Mouse (Mus musculus) hindlimb bud, embryonic 11.5 days (tissue): ENCODE measurements around the gene Hoxd1.

Experiments used
- DNase-seq: peaks from one replicate; pipeline ENCODE4 v3.0.0-alpha.2; 2012; ENCODE audit warnings: low read depth, low spot score; ENCODE audit errors: extremely low spot score

Hoxd1 gene

DNA sequence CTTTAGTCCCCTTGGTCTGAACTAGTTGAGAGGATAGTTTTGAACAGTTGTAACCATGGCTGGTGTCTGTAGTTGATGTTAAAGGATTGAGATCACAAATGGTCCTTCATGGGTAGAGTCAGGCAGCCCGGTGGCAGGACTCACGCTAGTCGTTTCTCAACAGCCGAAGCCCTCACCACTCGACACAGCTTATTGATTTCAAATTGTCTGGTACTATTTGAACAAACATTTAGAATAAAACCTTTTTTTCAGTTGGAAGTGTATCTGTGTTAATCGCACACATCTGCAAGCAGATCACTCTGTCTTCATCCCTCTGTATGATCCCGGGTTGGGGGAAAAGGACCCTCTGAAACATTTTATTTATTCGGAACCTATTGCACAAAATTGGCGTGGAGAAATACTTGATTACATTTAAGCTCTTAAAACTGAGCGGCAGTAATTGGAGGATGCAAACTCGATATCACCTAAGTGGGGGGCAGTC lies 15.1 kb upstream of the Hoxd1 start:
- no peak for DNase-seq

DNA sequence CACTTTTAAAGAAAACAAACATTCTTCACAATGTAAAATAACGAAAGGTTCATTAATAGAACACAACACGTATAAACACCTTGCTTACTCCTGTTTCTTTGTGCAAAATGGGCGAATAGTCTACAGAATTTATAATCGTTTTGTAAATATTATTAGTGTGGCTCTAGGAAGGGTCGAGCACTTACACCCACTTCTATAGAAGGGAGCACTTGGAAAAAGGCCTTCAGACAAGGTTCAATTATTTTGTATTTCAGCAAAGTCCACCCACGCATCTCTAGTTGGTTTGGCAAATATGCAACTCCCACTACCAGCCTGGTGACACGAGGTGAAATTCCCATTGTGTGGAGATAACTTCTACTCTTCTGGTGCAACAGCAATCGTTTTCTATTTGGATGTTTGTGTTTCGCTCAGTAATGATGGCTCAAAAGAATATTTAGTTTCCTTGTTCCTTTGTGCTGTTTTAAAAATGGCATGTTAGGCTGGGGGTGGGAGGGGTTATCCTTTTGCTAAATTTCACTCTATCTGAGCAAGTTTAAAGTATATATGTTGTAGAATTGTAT lies 14.3 kb upstream of the Hoxd1 start:
- no peak for DNase-seq

DNA sequence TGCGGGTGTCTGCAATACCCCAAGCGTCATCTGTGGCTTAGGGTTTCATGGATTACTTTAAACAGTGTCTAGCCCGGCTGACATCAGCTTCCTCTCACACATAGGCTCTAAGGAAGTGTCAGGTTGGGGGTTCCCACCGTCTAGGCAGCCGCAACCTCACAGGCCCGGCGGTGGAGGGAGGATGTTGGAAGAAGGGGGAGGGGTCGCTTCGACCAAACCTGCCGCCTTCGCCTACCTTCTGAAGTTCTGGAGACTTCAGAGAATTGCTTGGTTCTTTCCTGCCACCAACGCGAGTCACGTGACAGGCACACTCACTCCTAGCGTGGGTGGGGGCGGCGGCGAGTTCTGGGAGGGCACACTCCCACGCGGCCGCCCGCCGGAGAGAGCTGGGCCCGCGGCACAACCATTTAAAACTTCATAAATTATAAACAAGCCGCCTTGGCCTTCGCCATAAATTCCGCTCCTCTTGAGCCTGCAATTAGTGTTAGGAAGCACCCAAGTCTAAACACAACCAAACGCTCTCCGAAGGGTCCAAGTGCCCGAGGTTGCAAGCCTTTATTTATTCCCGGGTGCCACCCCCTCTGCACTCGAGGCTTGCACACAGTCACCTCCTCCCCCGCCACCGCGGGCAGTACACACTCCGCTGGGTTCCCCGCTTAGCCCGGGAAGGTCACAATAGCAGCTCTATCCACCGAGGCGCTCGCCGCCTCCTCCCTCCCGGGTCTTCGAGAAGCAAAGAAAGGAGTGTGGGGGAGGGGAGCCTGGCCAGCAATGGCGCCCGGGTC lies 13.3 kb upstream of the Hoxd1 start:
- DNase-seq: no peak

DNA sequence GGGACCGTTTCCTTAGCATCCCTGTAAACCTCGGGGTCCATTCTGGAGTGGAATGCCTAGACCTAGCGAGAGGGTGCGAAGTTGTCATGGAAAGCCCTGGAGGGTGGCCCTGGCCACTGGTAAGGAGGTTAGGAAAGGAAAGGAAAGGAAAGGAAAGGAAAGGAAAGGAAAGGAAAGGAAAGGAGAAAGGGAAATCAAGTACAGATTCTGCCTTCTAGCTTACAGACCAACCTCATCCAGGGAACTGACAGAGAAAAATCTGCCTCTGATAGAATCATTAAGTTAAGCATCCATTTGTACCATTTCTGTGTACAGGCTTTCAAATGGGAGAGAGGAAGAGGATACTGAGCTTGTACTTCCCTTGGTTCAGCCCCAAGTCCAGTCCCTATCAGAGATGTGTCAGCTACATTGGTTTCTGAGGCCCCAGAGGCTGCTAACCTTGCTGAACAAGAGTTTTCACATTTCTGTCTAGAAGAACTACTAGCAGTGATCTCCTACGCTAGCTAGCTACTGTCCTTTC lies 12.0 kb upstream of the Hoxd1 start:
- DNase-seq: no peak

DNA sequence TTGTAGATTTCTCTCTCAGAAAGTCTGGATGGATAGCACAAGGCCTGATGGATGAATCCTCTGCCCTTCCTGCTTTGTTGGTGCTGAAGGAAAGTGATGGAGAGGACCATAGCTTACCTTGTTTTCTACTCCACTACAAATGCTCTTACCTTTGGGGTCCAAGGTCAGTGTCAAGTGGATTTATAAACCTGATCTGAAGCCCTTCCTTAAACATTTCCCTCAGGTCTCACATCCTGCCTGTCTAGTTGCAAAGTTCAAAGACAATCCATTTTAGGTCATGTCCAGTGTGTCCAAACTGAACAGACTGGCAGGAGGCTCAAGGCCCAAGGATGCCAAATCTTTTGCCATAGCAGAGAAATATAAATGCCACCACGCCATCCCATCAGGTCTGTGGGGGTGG lies 10.9 kb upstream of the Hoxd1 start:
- no peak for DNase-seq

DNA sequence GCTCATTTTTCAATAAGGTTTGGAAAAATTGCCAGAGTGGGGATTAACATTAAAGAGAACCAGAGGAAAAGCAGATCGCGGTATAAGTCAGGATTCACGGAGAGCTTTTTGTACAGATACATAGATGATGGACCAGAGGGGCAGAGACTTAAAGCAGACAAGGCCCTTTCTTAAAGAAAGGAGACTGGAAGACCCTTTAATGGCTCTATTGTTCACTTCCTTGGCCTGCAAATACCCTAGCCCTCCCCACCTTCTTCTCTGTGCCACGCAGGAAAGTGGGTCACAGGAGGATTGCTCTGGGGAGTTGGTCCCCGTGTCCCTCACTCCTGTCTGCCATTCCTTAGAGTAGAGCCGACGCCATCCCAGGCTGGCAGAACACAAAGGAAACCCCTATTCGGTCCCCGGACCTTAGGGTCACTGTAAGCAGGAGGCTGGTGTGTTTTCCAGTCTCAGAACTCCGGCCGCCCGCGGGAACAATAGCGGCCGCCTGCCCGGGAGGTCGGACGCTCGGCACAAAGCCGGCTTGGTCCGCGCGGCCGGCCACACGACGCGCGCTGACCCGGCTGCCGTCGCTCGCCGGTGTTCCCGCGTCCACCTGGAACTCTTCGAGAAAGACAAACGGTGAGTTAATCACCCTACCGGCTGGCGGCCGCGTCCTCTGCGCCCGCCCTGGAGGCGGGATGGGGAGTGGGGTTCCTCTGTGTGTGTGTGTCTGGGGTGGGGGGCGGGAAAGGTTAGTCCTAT lies 10.2 kb upstream of the Hoxd1 start:
- DNase-seq: no peak

DNA sequence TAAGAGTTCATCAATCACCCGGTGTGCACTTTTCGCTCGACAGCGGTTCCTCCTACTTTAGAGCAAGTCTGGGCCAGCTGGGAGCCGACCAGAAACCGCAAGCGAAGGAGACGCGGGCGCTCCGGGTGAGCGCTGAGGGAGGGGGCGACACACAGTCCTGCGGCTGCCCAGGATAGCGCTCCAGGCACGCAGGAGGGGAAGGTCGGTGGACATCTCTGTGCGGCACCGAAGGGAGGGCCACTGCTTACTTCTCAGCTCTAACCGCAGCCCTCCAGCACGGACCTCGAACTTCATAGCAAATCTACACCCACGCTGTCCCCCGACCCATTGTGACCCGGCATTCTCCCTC lies 9.6 kb upstream of the Hoxd1 start:
- no peak for DNase-seq

DNA sequence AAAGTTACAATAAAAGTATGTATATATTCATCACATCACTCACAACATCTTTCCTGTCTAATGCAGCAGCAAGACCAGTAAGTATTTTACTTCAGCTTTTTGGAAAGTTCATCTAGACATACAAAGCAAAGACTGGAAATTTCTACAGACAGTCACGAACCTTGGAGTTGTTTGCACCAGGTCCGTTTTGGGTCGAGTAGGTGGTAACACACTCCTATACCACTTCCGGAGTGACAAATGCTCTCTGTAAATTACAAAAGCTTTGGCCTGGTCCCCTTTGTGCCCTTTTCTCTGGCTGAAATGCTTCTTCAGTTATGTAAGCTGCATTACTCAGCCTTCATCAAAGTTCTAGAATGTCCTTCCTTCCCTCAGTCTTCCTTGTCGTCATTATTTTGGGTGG lies 9.1 kb upstream of the Hoxd1 start:
- no peak for DNase-seq

DNA sequence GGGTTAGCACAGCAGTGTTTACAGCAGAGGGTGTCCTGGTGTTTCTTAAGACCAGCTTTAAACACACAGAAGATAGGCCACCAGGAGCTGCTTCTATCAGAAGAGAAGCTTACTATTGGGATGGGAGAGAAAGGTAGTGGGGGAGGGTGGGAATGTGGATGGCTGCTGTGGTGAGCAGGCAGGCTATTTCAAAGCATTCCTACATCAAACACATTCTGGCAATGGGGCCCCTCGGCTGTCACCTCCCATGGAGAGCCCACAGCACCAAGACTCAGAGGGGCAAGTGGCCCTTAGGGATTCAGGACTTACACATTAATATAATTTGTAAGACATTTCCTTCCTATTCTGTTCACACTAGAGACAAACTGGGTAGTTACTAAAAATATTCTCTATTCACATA lies 2.6 kb upstream of the Hoxd1 start:
- no peak for DNase-seq

DNA sequence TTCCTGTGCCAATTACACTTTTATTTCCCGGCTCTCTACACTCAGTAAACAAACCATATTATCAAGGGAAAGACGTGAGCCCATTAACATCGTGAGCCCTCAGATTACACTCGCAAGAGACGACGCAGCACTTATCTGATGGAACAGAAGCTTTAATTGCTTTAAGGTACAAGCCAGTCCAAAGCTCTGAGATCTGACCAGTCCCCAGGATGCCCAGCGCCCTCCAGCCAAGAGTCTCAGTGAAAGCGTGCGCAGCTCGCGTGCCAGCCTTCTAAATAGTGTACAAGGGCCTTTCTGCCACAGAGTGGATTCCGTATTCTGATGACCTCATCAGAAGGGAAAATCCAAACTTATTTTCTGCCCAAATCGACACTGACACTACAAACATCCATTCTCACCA lies 839 bp upstream of the Hoxd1 start:
- no peak for DNase-seq

DNA sequence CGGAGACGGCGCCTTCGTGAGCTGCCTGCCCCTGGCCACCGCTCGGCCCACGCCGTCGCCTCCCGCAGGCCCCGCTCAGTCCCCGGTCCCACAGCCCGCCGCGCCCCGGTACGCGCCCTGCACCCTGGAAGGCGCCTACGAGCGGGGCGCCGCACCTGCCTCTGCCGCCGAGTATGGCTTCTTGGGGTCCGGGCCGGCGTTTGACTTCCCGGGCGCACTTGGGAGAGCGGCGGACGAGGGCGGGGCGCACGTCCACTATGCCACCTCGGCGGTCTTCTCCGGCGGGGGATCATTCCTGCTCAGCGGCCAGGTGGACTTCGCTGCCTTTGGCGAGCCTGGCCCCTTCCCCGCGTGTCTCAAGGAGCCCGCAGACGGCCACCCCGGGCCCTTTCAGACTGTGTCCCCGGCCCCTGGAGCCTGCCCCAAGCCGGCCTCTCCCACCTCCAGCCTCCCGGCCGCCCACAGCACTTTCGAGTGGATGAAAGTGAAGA lies 510 bp downstream of the Hoxd1 start:
- DNase-seq: no peak

DNA sequence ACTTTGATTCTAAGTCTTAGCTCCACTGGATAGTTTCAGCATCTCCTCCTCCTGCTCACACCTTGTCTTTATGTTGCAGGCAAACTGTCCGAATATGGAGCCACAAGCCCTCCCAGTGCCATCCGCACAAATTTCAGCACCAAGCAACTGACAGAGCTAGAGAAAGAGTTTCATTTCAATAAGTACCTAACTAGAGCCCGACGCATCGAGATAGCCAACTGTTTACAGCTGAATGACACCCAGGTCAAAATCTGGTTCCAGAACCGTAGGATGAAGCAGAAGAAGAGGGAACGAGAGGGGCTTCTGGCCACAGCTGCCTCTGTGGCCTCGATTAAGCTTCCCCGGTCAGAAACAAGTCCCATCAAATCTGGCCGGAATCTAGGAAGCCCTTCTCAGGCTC lies 1.2 kb downstream of the Hoxd1 start:
- no peak for DNase-seq

DNA sequence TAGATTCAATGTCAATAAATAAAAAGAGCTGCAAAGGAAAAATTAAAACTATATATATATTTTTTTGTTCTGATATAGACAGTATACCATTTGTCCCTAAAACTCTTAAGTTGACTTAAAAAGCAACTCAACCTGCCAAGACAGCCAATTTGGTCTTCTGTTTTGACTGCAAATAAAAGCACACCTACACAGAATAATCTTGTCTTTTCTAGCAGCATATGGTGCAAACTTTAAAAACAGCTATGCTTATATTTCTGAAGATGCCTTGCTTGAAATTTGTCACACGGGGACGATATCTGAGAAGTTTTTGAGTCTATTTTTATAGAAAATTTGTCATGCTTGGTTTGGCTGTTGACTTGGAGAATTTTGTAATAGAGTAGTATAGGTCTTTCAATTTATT lies 11.6 kb downstream of the Hoxd1 start:
- DNase-seq: no peak

DNA sequence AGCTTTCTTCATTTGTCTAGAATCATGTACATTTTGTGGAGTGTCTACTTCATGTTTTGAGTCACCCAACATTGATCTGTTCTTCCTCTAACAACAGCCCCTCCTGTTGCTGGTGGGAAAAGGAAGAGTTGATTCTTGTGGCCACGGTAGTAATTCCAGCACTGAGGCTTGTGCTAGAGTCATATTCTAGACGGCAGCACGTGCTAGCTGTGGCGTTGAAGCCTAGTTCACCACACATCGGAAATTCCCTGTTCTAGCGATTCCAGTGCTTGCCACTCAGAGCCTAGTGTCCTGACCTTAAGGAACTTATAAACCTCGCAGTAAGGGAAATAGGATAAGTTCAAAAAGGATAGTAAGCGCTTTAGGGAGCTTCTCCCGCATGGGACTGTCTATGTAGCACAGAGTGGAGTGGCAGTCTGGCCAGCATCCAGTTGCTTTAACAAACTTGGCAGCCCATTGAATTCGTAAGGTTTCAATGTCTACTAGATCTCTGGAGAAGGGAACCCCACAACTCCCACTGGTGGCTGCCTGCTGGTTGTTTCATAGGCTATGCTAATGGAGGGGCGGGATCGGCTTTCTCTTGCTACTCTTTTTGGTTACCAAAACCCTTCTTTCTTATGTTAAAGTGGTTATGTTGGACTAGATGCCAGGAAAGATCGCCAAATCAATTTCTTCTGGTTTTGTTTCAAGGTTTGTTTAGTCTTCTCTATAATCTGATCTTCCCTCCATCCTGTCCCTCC lies 14.9 kb downstream of the Hoxd1 start:
- DNase-seq: no peak

DNA sequence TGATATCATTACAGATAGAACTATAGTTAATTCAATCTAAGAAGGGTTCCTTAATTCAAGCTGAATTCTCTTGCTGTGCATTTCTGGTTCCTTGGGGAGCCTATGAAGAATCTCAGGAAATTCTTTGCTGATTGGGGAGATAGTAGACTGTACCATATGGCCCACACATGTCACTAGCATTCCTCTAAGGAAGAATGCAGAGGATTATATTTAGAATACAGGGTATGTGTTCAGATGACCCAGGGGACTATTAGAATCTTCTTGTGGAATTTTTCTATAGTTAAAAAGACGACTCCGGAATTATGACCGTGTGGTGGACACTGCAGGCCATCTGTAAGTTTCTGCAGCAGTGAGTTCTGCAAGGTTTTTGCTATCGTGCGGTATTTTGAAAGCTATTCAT lies 18.6 kb downstream of the Hoxd1 start:
- DNase-seq: no peak

DNA sequence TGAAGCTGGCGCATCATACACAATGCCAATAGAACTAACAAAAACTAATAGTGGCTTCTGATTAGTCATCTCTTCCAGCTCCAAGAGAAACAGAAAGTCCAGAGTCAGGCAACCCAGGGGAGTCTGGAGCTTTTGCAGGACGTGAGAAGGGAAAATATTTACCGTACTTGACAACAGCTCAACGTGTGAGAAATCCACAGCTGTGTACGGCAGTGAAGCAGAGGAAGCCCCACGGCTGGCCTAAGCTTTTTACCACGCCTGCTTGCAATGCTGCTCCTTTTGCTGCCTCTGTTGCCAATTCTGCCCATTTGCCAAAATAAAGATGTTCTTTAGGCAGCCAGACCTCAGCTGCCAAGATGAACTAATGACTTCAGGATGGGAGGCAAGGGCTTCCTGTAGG lies 32.8 kb downstream of the Hoxd1 start:
- DNase-seq: no peak

DNA sequence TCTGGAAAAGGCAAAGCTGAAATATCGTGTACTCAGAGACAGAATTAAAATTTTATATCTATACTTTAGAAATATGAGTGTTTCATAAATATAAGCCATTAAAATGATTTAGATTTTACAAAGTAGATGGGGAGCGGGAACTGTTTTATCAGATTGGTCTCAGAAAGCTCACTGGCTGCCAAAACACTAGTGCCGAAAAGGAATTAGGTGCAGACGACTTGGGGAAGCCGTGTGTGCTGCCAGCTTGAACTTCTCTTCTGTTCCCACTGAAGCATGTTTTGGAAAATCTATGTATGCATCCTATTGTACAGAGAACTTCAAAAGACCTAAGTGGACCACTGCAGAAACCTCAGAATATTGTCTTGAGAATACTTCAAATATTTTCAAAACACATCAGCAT lies 45.7 kb downstream of the Hoxd1 start:
- no peak for DNase-seq
